Mouse (Mus musculus) embryo, embryonic 11.5 days (tissue): ENCODE results near the gene Il1rap.

Experiments
- DNase-seq: peaks from one replicate; pipeline ENCODE4 v3.0.0-alpha.2; 2012; ENCODE audit warnings: low read depth, low spot score

Il1rap gene

GRCm38 (mm10) chr16:26612499-26613220 lies 31.2 kb downstream of the Il1rap start:
- DNase-seq: no peak

DNA sequence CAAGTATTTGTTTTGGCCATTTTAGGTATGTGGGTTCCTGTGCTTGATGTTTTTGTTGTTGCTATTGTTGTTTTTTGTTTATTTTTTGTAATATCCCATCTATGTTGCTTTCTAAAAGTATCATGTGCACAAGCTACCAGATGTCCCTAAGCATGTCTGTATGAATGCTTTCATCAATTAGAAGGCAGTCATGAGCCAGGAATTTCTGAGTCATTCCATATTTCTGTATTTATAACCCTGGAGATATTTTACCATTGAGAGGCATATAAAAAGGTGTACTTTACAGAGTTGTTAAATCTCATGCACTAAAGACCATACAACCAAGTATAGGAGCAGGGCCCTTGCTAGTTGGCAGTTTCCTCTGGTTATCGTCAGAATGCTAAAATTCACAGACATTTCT lies 41.6 kb downstream of the Il1rap start:
- DNase-seq: no peak

DNA sequence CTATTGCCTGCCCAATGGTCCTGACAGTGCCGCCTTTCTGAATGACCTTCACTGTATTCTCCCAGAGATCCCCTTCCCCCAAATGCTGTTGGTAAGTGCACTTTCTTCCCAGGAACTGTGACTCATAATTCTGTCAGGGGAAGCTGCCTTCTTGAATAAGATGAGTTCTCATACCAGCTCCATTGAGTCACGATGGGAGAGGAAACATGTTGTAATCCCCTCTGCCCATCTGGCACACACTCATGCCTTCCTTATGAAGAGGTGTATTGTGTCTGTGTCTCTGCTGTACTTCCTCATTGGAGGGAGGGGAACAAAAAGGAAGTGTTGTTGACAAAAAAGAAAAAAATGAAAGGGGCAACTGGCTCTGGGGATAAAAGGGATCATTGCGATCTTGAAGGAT lies 44.6 kb downstream of the Il1rap start:
- DNase-seq: no peak

DNA sequence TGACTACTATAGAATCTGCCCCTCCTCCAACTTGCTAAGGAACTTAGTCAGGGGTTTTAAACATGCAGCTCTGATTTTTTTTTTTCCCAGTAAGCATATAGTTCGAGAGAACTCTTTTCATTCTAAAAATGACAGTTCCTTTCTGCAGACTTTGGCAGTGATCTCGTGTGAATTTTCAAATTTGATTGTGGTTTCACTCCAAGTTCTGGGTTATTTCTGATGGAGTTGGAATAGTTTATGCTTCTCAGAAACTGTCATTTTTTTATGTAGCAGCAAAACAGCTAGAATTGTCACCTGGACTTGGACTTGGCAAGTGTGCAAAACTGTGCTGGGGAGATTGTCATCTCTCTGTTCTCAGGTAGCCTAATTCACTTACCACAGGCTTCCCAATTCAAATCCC lies 53.3 kb downstream of the Il1rap start:
- no peak for DNase-seq

DNA sequence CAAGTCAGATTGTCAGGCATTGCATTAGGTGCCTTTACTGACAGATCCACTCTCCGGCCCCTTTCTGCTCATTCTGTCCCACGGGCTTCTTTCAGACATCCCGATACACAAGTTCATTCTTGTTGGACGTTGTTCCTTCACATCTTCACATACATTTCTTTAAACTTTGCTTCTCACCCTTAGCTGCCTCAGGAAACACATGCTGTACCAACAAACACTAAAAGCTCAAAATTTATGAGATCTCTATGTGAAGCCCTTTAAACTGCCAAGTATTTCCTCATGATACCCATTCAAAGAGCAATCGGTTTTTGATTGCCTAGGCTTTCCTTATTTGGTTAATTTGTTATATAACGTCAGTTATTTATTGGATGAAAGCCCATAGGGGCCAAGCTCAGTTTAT lies 61.6 kb downstream of the Il1rap start:
- no peak for DNase-seq

GRCm38 (mm10) chr16:26646066-26646465 lies 64.6 kb downstream of the Il1rap start:
- DNase-seq: no peak

- no peak for DNase-seq
Observed at GRCm38 (mm10) chr16:26647036-26647435, 65.5 kb downstream of the Il1rap start.

- DNase-seq: no peak
Observed at GRCm38 (mm10) chr16:26662722-26663436, 81.4 kb downstream of the Il1rap start.

- DNase-seq: no peak
Observed at GRCm38 (mm10) chr16:26666401-26666800, 84.9 kb downstream of the Il1rap start.

DNA sequence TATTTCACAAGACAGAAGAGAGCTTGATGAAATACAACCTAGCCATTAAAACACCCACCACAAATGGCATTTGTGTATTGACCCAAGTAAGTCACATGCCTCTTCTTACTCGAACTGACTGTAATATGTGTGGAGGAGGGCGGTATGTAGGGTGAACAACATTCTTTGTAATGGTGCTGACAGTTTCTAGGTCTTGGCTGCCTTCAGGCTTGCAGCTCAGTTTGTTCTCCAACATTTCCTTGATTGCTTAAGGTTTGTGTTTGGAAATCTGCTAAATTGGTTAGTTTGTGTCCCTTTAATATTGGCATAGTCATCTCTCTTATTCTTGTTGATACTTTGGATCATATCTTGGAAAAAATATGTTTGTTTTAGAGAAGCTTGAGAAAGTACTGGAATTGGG lies 87.6 kb downstream of the Il1rap start:
- no peak for DNase-seq

DNA sequence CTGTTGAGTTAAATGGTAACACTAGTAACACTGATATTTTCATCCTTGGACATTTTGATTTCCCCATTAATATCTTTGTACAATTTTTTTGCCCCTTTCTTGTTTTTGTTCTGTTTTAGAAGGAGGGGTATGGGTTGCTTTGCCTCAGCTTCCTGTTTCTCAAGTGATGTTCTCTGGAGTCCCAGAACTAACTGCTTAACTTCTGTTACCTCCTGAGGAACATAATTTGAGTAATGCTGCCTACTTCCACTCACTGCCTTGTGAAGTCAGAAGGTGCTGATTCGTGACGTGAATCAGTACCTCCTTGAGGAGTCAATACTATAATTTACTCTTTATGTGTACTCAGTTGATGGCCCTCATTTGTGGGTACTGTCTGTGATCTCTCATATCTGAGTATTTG lies 98.9 kb downstream of the Il1rap start:
- no peak for DNase-seq

DNA sequence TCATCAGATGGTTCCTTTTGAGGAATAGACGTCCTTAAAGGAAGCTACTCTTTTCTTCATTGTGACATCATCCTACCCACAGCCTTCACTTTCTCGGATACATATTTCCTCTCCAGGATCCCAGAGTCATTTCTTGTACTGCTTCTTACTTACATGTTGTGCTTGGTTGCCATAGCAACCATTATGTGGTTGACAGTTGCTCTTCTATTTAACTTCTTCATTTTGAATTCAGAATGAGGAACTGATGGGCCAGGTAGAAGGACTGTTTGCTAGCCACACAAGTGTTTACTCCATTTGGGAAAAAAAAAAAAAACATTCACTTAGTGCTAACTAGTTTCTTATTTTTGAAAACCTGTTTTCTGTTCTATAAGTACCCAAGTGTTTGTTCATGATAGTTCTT lies 108.3 kb downstream of the Il1rap start:
- no peak for DNase-seq

GRCm38 (mm10) chr16:26691294-26691693 lies 109.8 kb downstream of the Il1rap start:
- no peak for DNase-seq

GRCm38 (mm10) chr16:26698076-26698475 lies 116.6 kb downstream of the Il1rap start:
- no peak for DNase-seq

DNA sequence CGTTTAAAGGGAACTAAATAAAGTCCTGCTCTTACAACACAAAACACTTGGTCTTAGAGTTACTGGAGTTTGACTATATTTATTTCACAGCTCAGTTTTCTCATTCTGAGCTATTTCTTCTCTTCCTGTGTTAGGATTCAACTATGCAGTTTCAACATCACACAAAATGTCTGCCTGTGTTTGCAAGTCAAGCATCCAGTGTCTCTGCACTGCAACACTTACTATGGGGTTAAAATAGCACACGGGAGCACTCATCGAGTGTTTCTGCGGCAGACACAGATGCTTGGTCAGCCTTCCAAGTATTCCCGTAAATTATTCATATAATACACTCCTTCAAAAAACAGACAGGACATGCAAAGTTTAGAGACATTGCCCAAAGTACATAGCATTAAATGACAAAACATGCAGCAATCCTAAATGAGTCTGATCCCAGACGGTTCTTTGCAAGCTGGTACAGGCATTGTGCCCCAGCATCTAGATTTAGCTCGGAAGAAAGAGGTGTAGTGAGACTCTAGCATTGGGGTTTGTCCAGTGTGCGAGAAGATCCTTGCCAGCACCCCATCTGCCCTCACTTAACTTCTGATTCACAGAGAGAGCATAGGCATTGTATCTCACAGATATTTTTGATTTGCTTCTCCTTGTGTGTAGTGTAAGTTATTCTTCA lies 119.1 kb downstream of the Il1rap start:
- no peak for DNase-seq

DNA sequence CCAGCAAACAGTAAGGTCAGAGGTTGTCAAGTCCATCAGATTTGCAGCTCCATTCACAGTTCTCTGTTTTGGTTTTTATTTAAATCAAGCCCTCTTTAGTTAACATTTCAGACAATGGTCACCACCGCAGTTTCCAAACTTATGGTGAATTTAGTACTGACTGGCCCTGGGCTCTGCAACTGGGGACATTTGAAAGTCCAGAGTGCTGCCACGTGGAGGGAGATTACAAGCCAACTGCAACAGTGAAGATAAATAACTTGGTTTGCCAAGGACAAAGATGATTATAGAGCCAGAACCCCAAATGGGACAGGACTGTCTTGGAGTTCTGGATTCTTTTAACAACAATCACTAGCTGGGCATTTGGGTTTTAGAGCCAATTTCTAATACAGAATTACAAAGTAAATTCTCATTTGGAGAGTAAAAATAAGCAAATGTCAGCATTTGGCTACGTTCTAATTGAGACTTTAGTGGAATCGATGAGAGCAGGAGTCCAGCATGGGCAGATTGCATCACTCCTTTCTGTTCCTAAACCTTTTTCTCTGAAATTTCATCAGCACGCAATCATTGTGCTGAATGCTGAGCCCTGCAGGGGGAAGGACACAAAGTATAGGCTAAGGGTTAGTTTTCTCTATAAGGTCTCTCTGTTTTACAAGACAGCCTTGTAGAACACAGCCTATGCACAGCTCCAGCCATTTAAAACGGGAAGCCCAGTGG lies 124.3 kb downstream of the Il1rap start:
- DNase-seq: no peak

- DNase-seq: no peak
Observed at GRCm38 (mm10) chr16:26706503-26706902, 125.0 kb downstream of the Il1rap start.

- DNase-seq: no peak
Observed at GRCm38 (mm10) chr16:26710922-26711321, 129.4 kb downstream of the Il1rap start.

DNA sequence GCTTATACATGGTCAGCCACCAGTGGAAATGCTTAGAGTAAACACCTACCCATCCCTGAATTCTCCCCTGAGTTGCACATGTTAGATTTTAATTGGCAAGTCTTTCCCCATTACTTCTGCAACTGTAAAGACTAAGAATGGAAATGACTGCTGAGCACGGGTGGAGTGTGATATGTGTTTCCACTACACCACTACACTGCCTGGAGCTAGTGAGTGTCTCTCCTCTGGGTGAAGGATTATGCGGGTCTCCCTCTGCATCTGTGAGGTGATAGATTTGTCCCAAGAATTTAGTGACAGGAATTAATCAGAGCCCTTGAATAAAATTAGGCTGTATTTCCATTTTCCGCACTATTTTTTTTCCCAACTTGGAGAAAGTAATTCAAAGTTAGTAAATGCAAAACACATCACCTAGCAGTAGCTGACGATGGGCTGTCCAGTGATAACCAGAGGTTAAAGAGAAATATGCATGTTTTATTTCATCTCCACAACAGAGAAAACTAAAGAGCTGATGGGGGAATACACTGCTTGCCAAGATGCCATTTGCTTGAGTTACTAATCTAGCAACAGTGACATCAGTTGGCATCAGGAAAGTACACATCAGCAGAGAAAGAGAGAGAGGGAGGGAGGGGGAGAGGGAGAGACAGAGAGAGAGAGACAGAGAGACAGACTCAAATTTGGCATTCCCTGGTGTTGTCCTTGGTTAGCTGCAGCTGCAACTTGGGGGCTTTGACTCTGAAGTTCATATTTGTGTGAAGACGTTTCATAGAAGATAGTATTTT lies 132.2 kb downstream of the Il1rap start:
- DNase-seq: no peak

DNA sequence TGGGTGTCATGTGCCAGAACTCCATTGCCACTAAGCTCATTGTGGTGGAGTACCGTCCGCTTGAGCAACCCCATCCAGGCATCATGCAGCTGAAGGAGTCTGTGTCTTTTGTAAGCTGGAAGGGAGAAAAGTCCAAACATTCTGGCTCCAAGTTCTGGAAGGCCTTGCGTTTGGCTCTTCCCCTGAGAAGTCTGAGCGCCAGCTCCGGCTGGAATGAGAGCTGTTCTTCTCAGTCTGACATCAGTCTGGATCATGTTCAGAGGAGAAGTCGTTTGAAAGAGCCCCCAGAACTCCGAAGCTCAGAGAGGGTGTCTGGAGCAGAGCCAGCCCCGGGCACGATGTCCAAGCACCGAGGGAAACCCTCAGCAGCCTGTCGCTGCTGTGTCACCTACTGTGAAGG lies 141.0 kb downstream of the Il1rap start:
- no peak for DNase-seq
